Comparison of ENCODE assay signal across 28 mouse cellular contexts in genomic region chr3:52647900-52648299, GRCm38 (mm10).
DNase-seq lines count a peak whose midpoint lies in the region; ATAC-seq lines count a peak whose summit lies in the region.
"Had no signal": no experiment of that assay in that cellular context is flagged by ENCODE, and none has a peak within 500 bp of the region (broad histone marks: within the 10 kb centered on the region; RNA-seq: fewer than 3 reads in every experiment).

No protein-coding gene starts in this region.

- peak; percentile 89 for DNase-seq in CD4-positive helper T cell, adult 2 months (ENCODE audit: low read depth, low spot score)
- DNase-seq in thymus, postnatal 0 days (ENCODE audit: low spot score): peak; percentile 95
- no peak for DNase-seq in B cell, adult 2 months
- DNase-seq in MN1 (ENCODE audit: low spot score): no peak
- DNase-seq in limb, embryonic 10.5 days (ENCODE audit: low spot score): no peak
- DNase-seq: adrenal gland, adult 8-10 months; cerebellum, adult 18-20 months; cerebellum, postnatal 14 days; forebrain, postnatal 0 days; gastrocnemius, postnatal 36 days; heart, adult 2 months; heart, postnatal 36 days; kidney, adult 8-10 months; kidney, postnatal 14 days; lung, embryonic 14.5 days; lung, postnatal 4 days; right cerebral cortex, postnatal 4 days had no signal

- 96% methylated on average over 5 of the region's 5 CpGs for WGBS in midbrain, embryonic 13.5 days
- 94% methylated on average over 5 of the region's 5 CpGs for whole genome bisulfite sequencing in limb, embryonic 10.5 days

- H3K36me3 ChIP-seq in midbrain, embryonic 13.5 days: no peaks in the 10 kb centered on the region
- H3K36me3 ChIP-seq in limb, embryonic 10.5 days: no peaks in the 10 kb centered on the region
- H3K36me3 ChIP-seq: forebrain, embryonic 10.5 days; heart, embryonic 13.5 days; hindbrain, embryonic 13.5 days; intestine, embryonic 15.5 days; midbrain, embryonic 10.5 days; neural tube, embryonic 13.5 days had no signal

- peaks cover 10% of the 10 kb centered on the region for H3K27me3 ChIP-seq in midbrain, embryonic 13.5 days
- no peaks in the 10 kb centered on the region for H3K27me3 ChIP-seq in limb, embryonic 10.5 days (ENCODE audit: low read depth, poor library complexity, severe bottlenecking)
- H3K27me3 ChIP-seq: intestine, embryonic 15.5 days; Patski had no signal

- H3K9me3 ChIP-seq in midbrain, embryonic 13.5 days: no peaks in the 10 kb centered on the region
- no peaks in the 10 kb centered on the region for H3K9me3 ChIP-seq in limb, embryonic 10.5 days (replicated peaks)
- H3K9me3 ChIP-seq: forebrain, embryonic 10.5 days; heart, embryonic 13.5 days; hindbrain, embryonic 13.5 days; intestine, embryonic 15.5 days; midbrain, embryonic 10.5 days; neural tube, embryonic 13.5 days had no signal

- H3K4me1 ChIP-seq in midbrain, embryonic 13.5 days (replicated peaks): peaks cover 22% of the 10 kb centered on the region
- peaks cover 51% of the 10 kb centered on the region for H3K4me1 ChIP-seq in limb, embryonic 10.5 days

- ATAC-seq in CD4-positive, CD25-positive, alpha-beta regulatory T cell, adult 4 months: peak; percentile 58
- peak; percentile 70 for ATAC-seq in megakaryocyte, adult 5-6 weeks (ENCODE audit: poor library complexity, severe bottlenecking)
- no peak for ATAC-seq in midbrain, embryonic 13.5 days
- ATAC-seq: forebrain, postnatal 0 days; intestine, embryonic 15.5 days; Patski had no signal

- H3K27ac ChIP-seq in midbrain, embryonic 13.5 days: no peak overlapping the region
- no peak overlapping the region for H3K27ac ChIP-seq in limb, embryonic 10.5 days
- H3K27ac ChIP-seq: forebrain, embryonic 10.5 days; heart, adult 2 months; heart, embryonic 13.5 days; hindbrain, embryonic 13.5 days; intestine, embryonic 15.5 days; liver, embryonic 14.5 days; midbrain, embryonic 10.5 days; neural tube, embryonic 13.5 days had no signal

- H3K4me2 ChIP-seq in midbrain, embryonic 13.5 days (replicated peaks): no peak overlapping the region
- H3K4me2 ChIP-seq: heart, embryonic 13.5 days; hindbrain, embryonic 13.5 days; intestine, embryonic 15.5 days; lung, embryonic 14.5 days; neural tube, embryonic 13.5 days had no signal

- H3K4me3 ChIP-seq in midbrain, embryonic 13.5 days (replicated peaks): no peak overlapping the region
- H3K4me3 ChIP-seq in limb, embryonic 10.5 days: no peak overlapping the region
- H3K4me3 ChIP-seq: forebrain, embryonic 10.5 days; heart, adult 2 months; heart, embryonic 13.5 days; hindbrain, embryonic 13.5 days; intestine, embryonic 15.5 days; midbrain, embryonic 10.5 days; neural tube, embryonic 13.5 days had no signal

- no peak overlapping the region for H3K9ac ChIP-seq in midbrain, embryonic 13.5 days (replicated peaks)
- H3K9ac ChIP-seq: forebrain, postnatal 0 days; heart, embryonic 13.5 days; hindbrain, embryonic 13.5 days; intestine, embryonic 15.5 days; liver, embryonic 14.5 days; lung, embryonic 14.5 days; neural tube, embryonic 13.5 days had no signal

Comparison
In these comparisons a context has a peak if more than half of its experiments do, and no peak if none do; other contexts are left out.
1. DNase-seq: peak in CD4-positive helper T cell, adult 2 months (single experiment) and thymus, postnatal 0 days (single experiment); none in B cell, adult 2 months (0 of 2), MN1 (single experiment) and limb, embryonic 10.5 days (single experiment).